Mouse (Mus musculus) c-Kit-negative CD71-positive TER-119-positive erythroid progenitor cells, embryonic 14.5 days (primary cell): Measurements from ENCODE around the gene Begain.

ENCODE experiments used
- DNase-seq: peaks from one replicate; pipeline ENCODE4 v3.0.0-alpha.2; 2013; ENCODE audit warnings: low read depth, low spot score

Gene Begain

DNA sequence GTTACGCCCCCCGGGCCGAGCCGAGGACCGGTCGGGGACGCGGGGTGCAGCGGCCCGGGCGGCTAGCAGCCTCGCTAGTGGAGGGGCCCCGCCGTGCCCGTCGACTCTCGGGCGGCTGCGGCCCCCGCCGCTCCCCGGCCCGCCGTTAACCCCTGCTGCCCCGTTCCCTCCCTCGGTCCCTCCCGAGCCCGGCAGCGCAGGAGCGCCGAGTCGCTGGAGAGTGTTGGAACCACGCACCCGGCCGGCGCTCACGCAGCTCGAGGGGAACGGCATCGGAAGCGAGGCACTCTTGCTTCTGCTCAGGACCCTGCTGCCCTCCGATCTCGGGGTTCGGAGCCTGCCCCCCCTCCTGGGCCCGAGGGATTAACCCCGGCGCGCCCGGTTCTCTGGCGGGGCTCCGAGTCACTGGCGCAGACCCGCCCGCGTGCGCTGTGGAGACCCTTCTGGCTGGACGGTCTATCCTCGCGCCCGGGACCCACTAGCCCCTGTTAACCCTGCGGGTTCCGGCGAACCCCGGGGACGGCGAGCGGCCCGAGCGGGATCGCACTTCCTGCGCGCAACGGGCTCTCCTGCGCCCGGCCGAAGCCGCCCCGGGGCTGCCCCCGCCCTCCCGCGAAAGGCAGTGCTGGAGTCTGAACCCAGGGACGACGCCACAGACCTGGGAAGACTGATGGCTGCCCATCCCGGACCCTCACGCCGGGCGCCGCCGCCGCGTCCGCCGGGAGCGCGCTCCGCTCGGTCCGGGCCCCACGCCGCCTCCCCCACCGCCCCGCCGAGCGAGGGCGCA is 14.8 kb downstream of the Begain start:
- DNase-seq, result no peak

DNA sequence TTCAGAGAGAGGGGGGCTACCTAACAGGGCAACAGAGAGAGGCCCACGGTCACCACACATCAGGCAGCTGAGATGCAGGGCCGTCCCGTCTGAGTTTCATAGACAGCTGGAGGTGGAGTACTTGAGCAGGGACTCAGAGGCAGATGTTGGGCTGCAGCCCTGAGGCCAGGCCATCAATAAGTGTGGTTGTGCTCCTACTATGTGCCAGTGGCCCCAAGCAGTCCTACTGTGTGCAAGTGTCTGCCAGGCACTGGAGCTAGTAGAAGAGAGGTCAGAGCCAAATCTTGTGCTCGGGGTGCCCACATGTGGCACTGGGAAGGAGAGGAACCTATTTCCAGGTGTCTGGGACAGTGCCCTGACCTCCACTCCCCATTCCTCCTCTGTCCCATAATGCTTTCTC is 18.1 kb downstream of the Begain start:
- DNase-seq, result no peak

DNA sequence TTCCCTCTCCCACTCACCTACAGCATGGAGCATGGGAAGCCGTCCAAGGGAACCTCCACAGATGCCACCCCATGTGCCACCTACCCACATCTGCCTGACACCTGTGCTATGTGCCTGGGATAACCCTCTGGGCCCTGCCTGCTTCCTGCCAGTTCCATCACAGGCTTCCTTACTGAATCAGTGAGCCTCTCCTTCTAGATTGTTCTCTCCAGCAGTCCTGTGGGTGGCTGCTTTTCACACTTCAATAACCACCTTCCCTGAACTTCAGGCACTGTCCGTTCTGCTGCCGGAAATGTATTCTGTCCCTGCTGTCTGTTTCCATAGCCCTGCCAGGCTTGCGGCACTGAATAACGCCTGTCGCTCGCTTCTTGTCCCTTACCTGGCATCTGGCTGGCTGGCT is 22.4 kb downstream of the Begain start:
- DNase-seq, result no peak

DNA sequence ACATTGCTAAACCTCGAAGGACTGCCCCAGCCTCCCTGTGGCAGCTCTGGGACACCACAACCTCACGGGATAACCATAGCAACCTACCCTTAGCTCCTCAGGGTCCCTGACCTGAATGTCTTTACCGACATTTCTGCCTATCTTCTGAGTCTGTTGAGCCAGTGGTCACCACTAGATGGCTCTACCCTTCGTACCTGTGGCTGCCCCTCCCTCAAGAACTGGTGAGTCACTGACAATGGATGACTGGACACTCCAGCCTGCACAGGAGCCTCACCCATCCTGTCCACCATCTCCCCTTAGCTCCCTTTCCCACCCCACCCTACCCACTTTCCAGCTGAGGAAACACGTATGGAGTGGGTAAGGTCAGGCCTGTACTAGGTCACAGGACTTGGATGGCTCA is 23.5 kb downstream of the Begain start:
- no peak for DNase-seq

DNA sequence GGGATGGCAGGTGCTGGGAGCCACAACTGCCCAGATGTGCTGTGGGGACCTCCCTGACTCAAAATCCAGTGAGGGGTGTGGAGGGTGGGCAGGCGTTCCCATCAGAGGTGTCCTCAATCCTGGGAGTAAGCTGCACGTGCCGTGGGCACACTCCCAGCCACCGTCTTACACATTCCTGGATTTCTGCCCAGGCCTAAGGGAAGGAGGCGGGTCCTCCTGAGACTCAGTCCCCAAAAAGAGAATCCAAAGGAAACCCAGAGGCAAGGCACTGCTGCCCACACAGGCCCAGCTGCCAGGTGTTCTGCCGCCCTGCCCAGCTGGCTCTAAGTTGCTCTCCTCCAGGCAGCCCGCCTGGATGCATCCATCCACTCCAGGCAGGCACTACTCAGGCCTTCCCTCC is 28.7 kb downstream of the Begain start:
- DNase-seq, result no peak

DNA sequence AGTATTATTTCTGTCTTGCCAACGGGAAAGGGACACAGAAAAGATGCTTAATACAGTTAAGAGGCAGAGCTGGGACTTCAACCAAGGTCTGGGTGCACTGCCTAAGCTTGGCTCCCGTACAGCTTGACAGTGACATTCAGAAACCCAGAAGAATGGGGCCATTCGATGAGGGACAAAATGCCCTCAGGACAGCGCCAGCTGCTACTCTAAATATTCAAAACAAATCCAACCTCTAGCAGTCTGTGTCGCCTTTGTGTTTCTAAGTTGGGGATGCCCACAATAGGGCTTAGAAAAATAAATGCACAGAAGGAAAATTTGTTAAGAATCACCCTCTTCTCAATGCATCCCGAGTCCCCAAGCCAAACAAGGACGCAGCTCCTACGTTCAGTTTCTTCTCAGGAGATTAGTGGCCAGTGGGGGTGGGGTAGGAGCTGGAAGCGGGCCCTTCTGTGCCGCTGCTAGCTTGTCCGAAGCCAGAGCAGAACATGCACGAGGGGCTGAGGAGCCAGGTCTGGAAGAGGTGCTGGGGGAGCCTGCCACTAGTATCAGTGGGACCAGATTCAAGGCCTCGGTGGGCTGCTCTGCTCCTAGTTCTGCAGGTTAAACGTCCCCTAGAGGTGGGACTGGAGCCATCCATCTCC is 29.7 kb downstream of the Begain start:
- DNase-seq, result no peak

DNA sequence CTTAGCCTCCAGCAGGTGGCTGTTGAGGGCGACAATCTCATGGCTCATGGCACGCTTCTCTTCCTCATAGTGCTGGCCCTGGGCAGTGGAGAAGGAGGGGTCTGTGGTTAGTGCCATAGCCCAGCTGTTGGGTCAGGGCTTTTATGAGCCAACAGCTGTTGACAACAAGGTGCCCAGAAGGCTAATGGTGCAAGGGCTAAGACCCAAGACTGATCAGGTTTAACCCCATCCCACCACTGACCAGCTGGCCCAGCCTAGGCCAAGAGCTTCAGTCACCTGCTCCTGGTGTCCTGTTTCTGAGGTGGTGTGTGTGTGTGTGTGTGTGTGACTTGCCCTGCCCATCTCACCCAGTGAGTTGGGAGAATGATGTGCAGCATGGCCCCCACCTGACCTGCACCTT is 31.0 kb downstream of the Begain start:
- DNase-seq, result no peak

DNA sequence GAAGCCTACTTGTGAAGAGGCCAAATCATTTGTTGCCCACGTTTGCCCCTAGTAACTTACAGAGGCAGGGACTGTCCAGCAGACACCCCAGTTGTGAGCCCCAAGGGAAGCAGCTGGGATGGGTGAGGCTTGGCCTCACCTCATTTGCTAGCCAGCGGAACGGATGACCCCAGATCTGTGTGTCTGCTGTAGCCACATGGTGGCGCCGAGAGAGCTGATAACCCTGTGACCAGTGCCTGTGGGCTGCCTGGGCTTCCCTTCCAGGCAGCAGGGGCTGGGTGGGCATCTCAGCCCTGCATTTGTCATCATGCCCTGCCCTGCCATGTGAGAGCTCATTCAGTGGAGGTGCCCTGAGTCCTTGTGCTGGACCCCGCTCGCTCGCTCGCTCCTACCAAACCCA is 44.2 kb downstream of the Begain start:
- no peak for DNase-seq

DNA sequence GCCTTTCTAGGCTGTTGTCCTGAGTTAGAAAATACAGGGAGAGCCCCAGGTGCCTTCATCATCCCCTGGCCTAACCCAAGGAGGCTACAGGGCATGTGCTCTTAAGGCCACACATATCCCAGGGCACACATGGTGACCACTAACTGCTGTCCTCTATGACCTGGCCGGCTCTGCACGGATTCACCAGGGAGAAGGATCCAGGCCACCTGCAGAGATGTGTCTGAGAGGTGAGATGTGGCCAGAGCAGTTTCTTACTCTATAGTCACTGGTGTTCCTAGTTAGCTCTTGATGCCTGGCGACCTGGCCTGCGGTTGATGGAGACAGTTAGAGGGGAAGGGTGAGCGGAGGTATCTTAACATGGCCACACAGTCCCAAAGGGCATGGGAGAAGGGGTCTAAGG is 45.1 kb downstream of the Begain start:
- no peak for DNase-seq

DNA sequence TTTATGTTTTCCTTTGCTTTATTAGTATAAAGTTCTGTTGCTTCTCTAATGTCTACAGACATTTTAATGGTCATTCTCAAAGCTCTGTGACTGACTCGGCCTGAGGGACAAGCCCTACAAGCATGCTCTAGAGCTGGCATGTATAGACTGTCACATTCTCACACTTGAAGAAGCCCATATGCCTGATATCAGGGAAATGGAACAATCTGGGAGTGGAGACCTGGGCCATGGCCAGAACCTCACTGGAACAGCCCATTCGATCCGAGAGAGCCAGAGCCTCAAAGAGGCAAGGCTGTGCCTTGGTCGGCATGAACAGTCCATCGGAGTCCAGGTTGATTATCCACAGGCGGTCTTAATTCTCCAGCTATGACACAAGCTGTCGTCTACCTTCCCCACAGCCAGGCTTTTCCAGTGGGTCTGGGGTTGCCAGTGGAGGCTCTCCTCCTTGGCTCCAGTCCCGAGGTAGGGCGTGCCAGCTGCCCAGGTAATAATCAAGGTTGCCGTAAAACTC is 45.8 kb downstream of the Begain start:
- no peak for DNase-seq

DNA sequence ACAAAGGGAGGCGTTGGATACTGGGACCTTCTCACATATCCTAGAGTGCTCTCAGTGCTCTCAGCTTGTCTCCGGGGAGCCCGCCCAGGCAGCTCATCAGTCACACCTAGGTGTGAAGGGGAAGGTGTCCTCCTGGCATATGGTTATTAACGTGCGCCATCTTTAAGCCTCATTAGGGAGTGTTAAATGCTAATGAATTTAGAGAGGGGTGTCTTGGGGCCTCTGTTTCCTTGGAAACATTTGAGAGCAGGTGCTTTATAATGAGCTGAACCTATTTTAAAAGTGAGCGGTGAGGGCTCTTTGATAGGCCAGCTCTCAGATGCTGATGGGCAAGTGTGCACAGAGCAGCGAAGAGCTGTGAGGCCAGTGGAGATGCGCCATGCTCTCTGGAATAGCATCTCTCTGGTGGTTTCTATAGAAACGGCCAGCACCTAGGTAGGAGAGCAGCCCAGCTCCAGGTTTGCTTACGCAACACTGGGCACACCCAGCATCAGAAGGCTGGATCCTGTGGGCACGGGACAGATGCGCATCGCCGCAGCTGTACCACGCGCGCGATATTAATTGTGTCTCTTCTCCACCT is 57.9 kb downstream of the Begain start:
- no peak for DNase-seq

DNA sequence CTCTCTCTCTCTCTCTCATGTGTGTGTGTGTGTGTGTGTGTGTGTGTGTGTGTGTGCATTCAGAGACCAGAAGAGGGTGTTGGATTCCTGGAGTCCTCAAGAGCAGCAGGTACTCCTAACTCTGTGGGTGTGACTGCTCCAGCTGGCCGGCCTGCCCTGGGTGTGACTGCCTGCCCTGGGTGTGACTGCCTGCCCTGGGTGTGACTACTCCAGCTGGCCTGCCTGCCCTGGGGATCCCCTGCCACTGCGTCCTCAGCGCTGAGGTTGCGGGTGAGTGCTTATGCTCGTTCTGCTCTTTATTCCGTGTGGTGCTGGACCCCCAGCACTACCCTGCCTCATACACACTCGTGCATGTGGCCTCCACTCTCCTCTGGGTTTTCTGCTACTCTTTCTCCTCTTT is 65.0 kb downstream of the Begain start:
- no peak for DNase-seq

DNA sequence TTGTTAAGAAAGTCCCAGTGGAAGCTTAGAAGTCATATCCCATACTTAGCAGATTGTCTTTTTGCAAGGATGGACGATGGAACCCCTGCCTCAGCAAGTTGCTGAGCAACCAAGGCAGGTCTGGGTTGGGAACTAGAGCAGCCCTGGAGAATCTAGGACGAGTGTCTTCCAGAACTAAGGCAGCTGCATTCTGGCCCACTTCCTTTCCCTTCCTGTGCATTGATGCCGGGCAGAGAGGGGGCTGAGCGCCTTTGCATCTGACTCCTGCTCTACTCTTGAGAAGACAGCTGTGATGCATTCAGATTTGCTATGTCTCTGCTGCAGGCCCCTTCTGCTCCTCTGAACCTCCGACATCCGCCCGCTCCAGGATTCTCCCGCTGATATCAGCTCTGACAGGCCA is 70.8 kb downstream of the Begain start:
- DNase-seq, result no peak

DNA sequence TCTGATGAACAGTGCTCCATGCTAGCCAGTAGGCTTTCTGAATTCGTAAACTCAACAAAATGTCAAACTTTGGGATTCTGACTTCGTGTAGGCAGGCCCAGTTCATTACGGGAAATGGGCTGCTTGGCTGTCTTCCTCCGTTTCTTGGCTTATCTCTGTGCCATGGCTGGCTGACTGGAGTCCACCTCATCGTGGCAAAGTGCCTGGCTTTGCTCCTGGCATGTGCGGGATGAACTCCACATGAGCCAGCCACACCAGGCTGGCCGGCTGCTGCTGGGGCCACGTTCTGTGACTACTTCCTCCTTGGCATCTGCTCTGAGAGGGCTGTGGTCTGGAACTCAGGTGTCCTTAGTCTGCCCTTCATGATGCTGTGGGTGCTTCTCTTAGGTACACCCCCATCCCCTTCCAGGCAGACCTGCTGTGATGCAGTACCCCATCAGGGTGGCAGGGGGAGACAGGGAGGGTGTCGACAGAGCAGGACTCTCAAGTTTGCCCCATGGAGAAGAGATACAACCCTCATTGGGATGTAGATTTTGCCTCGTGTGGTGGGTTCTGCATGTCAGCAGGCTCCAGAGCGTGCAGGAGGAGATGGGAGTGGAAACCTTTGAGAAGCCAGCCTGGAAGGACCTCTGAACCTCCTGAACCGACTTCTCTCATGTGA is 71.9 kb downstream of the Begain start:
- DNase-seq, result no peak

DNA sequence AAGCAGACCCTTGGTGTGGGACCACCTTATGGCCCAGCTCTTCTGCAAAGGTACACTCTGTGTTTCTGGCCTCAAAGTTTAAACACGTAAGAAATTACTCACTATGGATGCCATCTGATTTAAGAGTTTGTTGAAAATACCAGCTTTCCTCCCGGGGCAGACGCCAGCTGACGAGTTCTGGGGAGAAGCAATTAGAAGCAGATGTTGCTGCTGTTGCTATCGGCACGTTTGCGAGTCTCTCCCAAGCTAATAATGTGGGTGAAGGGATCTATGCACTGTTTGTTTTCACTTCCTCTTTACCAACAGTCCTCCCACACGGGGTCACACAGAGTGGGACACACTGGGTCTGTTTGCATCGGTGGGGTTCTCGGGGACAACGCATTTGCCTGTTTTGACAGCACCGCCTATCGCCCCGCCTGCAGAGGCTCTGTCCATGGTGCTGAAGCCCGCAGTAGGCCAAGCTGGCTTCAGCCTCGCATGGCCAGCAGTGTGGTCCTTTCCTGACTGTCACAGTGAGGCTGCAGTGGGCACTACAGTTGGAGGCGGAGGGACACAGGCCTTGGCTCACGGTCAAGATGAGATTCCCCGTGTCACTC is 73.5 kb downstream of the Begain start:
- no peak for DNase-seq

DNA sequence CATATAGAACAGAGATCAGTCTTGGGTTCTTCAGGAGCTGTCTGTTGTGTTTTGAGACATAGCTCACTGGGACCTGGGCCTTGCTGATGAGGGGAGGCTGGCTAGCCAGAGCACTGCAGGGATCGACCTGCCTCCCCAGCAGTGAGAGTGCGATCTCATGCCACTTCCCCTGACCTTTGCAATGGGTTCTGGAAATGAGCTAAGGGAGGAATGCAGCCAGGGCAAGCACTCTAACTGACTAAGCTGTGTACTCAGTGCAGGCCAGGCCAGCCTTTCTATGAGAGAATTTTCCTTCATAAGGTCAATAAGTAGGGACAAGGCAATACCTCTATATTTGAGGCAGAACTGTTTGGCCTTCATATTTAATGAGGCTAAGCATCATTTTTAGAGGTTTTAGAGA is 75.0 kb downstream of the Begain start:
- DNase-seq, result no peak

DNA sequence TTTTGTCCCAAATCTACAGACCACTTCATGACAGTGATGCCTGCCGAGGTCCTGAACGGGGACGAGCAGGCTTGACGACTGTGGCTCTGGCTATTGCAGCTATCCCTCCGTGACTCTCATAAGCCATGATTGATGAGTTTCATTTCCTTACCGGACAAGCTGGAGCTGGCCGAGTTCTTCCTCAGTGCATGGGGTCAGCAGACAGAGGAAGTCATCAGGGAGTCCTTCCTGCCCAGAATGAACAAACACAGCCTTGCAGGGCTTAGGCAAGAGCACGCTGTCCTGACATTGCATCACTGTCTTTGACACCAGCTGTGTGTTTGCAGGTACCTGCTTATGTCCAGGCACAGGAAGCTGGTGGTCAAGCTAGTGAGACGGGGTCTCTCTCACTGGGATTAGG is 77.6 kb downstream of the Begain start:
- DNase-seq, result no peak

DNA sequence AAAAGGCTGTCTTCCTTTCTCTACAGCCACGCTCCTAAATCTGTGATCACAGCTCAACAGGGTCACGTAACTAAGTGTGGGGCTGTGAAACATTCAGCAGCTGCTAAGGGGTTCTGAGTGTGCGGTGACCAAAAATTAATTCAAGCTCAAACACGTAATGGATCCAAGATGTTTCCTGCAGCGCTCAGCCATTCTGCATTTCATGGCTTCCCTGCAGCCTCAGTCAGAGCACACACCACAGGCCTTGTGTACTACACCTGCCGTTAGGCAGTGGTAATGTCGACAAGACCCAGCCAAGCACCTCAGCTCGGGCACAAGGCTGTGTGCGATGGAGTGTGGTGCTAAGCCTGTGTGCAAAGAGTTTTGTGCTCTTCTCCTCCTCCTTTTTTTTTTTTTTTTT is 80.6 kb downstream of the Begain start:
- DNase-seq, result no peak

DNA sequence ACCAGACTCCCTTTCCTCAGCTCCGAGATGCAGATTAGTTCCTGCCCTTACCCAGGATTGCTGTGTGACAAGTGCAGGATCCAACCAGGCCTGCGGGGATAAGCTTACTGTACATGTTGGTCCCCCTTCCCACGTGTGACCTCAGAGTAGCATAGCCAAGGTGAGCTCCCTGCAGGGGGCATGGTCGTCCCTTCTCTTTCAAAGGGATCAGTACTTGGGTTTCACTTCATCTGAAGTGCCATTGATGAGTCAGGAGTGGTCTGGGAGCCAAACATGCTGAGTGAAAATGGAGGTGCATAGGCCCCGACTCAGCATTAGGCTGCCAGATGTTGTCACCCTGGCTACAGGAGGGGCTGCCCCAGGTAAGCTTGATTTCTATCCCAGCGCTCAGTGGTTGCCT is 83.0 kb downstream of the Begain start:
- DNase-seq, result no peak

DNA sequence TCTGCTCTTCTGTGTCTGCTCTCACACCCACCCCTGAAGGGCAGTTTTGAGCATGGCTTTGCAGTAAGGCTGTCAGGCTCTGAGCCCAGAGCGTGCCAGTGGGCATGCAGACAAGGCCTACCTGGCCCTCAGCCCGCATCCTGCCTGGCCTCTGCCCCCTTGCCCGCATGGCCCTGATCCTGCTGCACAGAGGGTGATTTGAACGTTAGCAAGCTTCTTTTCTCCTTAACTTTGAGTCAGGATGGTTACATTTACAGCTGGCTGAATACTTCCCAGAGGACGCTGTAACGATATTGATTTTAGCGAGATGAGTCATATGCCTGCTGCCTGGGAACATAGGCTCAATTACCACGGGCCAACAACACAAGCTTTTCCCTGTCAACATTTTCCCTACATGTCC is 83.5 kb downstream of the Begain start:
- no peak for DNase-seq

DNA sequence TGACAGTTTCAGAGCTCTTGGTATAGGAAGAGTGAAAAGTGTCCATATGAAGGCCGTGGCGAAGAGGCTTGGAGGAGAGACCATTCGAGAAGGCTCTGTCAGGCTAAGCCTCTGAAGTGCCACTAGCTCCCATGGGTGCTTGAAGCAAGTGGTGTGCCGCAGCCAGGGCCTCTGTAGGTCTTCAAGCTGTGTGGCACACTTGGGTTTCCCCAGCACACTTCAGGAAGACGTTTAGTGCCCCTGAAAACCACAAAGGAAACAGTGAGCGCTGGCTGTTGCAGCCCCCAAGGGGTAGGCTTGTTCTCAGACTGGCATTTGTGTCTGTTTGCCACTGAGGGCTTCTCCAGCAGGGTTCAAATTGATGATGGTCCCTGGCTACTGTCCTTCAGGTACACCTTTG is 84.5 kb downstream of the Begain start:
- DNase-seq, result no peak

DNA sequence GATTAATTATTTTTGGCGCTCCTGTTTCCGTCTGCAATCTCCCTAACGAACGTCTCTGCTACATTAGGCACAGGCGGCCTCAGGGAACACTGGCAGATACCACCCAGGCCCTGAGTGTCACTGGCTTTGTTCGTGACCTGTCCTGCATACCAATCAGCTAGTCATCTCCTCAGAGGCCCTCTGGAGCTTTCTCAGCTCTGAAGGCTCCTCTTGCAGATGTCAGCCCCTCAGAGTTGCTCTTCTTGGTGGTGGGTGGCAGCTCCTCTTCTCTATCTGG is 85.4 kb downstream of the Begain start:
- no peak for DNase-seq
